Mouse (Mus musculus) embryonic stem cell, embryonic (primary cell): ENCODE results near the gene Ghr.

Experiments used
- CTCF ChIA-PET, 4 experiments: fragments of 300-600 bp in 2 of 4; fragments of 350-600 bp in 2 of 4; sonication (Branson Sonifier 250); formaldehyde crosslinking; loops; one replicate each; lab custom pipeline; 2022; ENCODE audit warnings: inconsistent platforms in 2 of 4; lab: Charles Lee
- POLR2A ChIA-PET, 4 experiments: fragments of 300-600 bp in 2 of 4; fragments of 350-600 bp in 2 of 4; sonication (Branson Sonifier 250); formaldehyde crosslinking; loops; one replicate each; lab custom pipeline; 2022; ENCODE audit warnings: antibody characterized with exemption in 4 of 4, inconsistent platforms in 1 of 4; lab: Charles Lee

Gene Ghr

GRCm38 (mm10) chr15:3563473-3563872, 19.8 kb downstream of the Ghr start:
- ChIA-PET CTCF (no interaction called here), POLR2A (no interaction called here)

- ChIA-PET CTCF (no interaction called here), POLR2A (no interaction called here)
Measured at GRCm38 (mm10) chr15:3558524-3558923, 24.8 kb downstream of the Ghr start.

DNA sequence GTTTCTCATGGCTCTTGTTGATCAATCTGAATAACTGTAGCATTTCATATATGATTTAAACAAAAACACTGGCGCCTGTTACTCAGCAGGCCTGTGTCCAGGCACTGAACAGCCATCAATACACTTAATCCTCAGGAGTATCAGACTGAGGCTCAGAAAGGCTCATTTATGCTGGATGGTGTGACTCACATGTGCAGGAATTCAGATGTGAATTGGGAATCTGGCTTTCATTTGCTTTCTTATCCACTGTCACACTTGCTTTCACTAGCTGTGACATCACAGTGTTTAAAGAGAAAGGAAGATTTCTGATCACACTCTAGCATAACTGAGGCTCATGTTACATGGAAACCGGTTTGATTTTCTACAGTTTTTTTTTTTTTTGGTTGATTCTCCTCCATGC, 39.0 kb downstream of the Ghr start:
- ChIA-PET POLR2A (interaction anchor here in 1 of 4 experiments (1.1 kb wide), 1 partner anchor 28 kb away, joined by 4 read pairs; no protein-coding TSS in a partner anchor), CTCF (no interaction called here)

DNA sequence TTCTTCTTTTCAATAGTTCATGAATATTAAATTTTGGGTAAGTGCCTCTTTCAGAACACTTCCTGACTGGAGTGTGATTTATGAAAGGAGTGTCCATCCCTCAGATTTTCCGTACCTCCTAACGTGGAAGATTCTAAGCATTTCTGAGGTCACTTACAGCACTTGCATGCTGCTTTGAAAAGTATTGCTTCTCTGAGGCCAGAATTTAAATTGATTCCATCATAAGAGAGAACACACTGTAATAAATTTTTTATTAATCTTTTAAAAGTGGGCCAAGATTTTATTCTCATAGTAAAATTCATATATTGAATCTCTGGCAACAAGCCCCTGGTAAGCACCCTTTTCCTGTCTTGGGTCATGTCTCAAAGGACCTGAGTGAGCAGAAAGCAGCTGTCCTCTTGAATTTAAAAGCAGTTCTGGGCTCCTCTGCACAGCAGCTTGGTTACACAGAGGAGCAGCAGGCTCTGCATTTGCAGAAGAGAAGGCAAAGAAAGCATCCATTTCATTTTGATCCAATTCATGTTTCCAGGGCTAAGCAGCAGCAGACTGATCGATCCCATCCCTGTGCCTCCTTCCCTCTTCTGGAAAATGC, 46.9 kb downstream of the Ghr start:
- ChIA-PET POLR2A (no interaction called here), CTCF (no interaction called here)

DNA sequence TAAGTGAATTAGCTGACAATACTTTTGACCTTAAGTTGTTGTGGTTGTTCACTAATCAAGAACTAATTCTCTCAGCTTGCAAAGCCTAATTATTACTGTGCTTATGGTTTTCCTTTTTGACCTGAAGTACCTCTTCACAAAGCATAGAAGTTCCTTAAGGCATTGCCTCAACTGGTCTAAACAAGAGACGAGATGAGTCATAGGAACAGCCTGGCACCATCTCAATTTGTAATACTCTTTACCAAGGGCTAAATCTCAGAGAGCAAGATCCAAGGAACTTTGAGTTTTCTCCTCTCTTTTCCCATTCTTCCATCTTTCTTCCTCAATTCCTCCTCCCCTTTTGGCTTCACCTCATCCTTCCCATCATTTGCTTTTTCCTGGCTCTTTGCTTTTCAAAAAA, 69.3 kb downstream of the Ghr start:
- ChIA-PET CTCF (no interaction called here), POLR2A (no interaction called here)

- ChIA-PET CTCF (interaction anchor here in 1 of 4 experiments (0.6 kb wide), 1 partner anchor 396 kb away, joined by 3 read pairs; no protein-coding TSS in a partner anchor), POLR2A (no interaction called here)
Measured at GRCm38 (mm10) chr15:3512380-3512779, 70.9 kb downstream of the Ghr start.

- ChIA-PET CTCF (interaction anchor here in 1 of 4 experiments (0.6 kb wide), 1 partner anchor 284 kb away, joined by 3 read pairs; no protein-coding TSS in a partner anchor), POLR2A (no interaction called here)
Measured at GRCm38 (mm10) chr15:3511639-3512171, 71.6 kb downstream of the Ghr start.

GRCm38 (mm10) chr15:3509089-3509488, 74.2 kb downstream of the Ghr start:
- ChIA-PET CTCF (no interaction called here), POLR2A (interaction anchor here in 1 of 4 experiments (0.9 to 1.7 kb wide), 5 partner anchors 20 to 74 kb away, joined by 3 to 5 read pairs (median 3); partner anchors contain the start of gene Ghr)

DNA sequence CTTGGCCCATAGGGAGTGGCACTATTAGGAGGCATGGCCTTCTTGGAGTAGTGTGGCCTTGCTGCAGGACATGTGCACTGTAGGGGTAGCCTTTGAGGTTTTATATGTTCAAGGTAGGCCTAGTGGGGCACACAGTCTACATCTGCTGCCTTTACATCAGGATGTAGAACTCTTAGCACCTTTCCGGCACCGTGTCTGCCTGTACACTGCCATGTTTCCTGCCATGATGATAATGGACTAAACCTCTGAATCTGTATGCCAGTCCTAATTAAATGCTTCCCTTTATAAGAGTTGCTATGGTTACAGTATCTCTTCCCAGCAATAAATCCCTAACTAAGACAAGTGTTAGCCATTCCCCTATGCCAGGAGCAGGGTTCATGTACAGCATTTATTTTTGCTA, 76.0 kb downstream of the Ghr start:
- POLR2A ChIA-PET: no interaction called here
- CTCF ChIA-PET: no interaction called here

DNA sequence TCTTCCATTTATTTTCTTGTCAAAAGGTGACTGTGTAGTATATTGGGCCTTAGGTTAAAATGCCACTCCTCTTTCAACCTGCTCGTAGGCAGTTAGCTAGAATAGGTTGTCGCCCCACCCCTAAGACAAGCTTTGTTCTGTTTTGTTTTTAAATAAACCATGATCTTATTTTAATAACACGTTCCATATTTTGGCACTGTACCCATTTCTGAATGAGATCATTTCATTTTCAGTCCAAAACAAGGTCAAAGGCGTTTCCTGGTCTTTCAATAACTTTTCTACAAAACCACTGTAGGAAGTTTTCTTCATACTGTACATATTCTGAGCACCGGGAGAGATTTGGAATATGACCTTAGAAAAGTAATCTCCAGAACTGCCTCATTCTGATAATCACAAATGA, 78.6 kb downstream of the Ghr start:
- CTCF ChIA-PET: no interaction called here
- POLR2A ChIA-PET: no interaction called here

DNA sequence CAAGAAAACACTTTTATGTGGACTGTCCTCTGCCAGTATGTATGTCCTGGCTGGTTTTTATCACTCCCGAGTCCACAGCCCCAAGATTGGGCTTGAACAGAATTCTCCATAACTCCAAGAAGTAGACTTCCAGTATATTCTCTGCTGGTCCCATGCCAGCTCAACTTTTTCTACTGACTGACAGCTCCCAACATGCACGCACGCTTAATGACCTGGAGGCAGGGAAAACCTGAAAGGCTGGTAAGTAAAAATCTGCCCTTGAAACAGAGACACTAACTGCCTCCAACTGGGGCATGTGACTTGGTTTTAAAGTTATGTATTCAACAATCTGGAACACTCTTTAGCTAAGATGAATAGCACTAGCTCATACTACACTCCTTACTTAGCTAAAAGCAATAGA, 81.6 kb downstream of the Ghr start:
- POLR2A ChIA-PET: no interaction called here
- CTCF ChIA-PET: no interaction called here

DNA sequence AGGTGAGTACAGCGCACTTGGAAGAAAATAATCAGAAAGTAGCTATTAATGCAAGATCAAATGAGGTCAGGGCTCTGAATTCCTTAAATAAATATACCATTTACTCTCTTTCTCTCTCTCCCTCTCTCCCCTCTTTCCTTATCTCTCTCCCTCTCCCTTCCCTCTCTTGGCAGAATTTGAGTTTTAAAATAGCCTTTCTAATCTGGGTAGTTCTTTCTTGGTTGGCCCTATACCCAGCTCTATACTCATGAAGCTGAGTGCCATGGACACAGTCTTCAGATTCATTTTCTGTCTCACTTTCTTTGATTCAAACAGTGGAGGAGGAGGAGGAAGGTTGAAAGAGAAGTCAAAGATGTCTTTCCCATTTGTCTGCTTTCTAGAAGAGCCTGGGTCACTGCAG, 84.3 kb downstream of the Ghr start:
- ChIA-PET CTCF (no interaction called here), POLR2A (interaction anchor here in 1 of 4 experiments (0.6 kb wide), 1 partner anchor 91 kb away, joined by 3 read pairs; no protein-coding TSS in a partner anchor)

DNA sequence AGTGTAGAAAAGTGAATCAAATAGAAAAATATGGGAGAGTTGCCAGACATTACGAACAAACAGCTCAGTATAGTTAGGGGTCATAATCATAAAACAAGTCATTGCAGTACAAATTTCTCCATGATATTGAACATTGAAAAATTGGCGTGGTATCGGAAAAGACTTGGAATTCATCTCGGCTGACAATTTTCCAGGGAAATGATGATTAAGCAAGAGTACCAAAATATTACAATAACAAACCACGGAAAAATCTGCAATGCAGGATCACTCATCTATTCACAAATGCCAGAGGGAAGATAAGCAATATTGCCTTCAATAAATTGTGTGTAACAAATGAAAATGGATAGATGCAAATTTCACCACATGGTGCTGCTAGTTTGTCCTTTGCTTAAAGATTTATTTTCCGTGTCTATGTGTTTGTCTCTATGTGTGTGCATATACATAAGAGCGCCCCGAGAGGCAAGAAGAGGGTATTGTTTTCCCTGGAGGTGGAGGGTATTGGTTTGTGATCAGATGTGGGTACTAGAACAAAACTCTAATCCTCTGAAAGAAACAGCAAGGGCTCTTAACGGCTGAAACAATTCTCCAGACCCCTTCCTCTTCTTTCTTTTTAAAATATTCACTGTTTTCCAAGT, 85.2 kb downstream of the Ghr start:
- ChIA-PET CTCF (interaction anchor here in 1 of 4 experiments (0.5 kb wide), 1 partner anchor 379 kb away, joined by 3 read pairs; no protein-coding TSS in a partner anchor), POLR2A (no interaction called here)

GRCm38 (mm10) chr15:3490868-3491267, 92.4 kb downstream of the Ghr start:
- ChIA-PET CTCF (no interaction called here), POLR2A (interaction anchor here in 1 of 4 experiments (1.2 kb wide), 1 partner anchor 17 kb away, joined by 11 read pairs; no protein-coding TSS in a partner anchor)

- POLR2A ChIA-PET: interaction anchor here in 1 of 4 experiments (1.2 kb wide), 1 partner anchor 18 kb away, joined by 11 read pairs; no protein-coding TSS in a partner anchor
- CTCF ChIA-PET: no interaction called here
Measured at GRCm38 (mm10) chr15:3490011-3490410, 93.3 kb downstream of the Ghr start.

DNA sequence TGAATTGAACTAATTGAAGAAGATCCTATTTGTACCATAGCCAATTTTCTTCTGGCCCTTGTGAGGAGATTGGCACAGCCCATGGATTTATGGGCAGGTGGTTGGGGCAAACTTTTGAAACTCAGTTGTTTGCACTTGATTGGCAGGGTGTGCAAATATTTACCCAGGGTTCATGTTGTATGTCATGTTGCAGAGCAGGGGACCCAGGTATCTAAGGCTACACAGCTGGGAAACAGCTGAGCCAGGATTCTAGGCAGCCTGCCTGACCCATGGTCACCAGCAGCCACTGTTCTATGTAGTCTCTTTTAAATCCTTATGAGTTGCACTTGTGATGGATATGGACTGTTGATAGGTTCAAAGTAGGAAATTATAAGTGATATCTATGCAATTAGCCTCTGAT, 94.1 kb downstream of the Ghr start:
- ChIA-PET CTCF (no interaction called here), POLR2A (interaction anchor here in 1 of 4 experiments (0.5 to 0.8 kb wide), 2 partner anchors 20 to 440 kb away, joined by 3 read pairs; no protein-coding TSS in a partner anchor)

DNA sequence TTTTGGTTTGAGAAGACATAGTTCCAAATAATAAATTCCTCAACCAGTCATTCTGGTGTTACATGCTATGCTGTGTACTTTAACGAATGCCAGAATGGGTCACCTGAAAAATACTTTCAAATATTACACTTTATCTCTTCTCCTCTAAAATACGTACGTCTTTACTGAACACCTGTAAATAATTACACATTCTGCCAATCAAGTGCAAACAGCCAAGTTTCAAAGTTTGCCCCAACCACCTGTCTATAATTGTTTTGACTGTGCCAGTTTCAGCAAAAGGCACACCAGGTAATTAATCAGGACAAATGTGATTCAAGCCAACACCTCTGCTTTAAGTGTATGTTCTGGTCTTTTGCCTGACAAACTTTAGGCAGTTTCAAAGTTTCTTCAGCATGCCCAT, 94.7 kb downstream of the Ghr start:
- ChIA-PET POLR2A (no interaction called here), CTCF (no interaction called here)

- CTCF ChIA-PET: no interaction called here
- POLR2A ChIA-PET: no interaction called here
Measured at GRCm38 (mm10) chr15:3486691-3487090, 96.6 kb downstream of the Ghr start.

- CTCF ChIA-PET: no interaction called here
- POLR2A ChIA-PET: no interaction called here
Measured at GRCm38 (mm10) chr15:3485367-3485766, 97.9 kb downstream of the Ghr start.

DNA sequence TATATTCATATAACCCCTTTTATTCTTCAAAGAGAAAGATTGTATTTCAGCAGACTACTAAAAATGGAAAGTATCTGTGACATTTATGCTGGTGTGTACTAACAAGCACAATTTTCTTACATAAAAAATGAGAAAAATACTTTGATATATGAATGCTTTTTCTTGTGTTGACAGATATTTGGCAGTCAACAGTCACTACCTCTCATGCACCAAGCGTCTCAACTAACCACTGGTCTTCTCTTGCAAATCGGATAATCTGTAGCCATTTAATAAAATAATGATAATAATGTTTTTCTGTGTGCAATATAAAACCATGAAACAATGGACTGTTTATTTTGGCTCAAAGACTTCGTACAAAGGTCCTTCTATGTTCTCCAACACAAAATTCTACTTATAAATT, 99.8 kb downstream of the Ghr start:
- ChIA-PET CTCF (no interaction called here), POLR2A (no interaction called here)
